Mouse (Mus musculus) testis, adult 2 months (tissue): ENCODE data around the gene Pot1b. TPM values are rescaled to one million over a fixed set of nuclear protein-coding genes. Genes with fewer than 3 reads are reported as not detected.

Experiments
- H3K27ac ChIP-seq: fragments of 200-500 bp; 2 replicates; pipeline ENCODE4 v1.5.1; 2012; ENCODE audit warnings: low read depth, low read length; ENCODE audit not compliant: control insufficient read depth, insufficient read depth
- H3K27me3 ChIP-seq: fragments of 200-500 bp; 2 replicates; pipeline ENCODE4 v1.6.1; 2012; ENCODE audit warnings: mild to moderate bottlenecking, low read length, moderate library complexity; ENCODE audit not compliant: control insufficient read depth, insufficient read depth
- H3K36me3 ChIP-seq: fragments of 200-500 bp; 2 replicates; pipeline ENCODE4 v1.6.1; 2012; ENCODE audit warnings: mild to moderate bottlenecking, low read length; ENCODE audit not compliant: control insufficient read depth, insufficient read depth
- H3K4me1 ChIP-seq: fragments of 200-500 bp; 2 replicates; pipeline ENCODE4 v1.6.1; 2012; ENCODE audit warnings: low read length; ENCODE audit not compliant: control insufficient read depth, insufficient read depth
- H3K4me3 ChIP-seq: fragments of 200-500 bp; 2 replicates; pipeline ENCODE4 v1.5.1; 2012; ENCODE audit warnings: low read depth, mild to moderate bottlenecking, low read length, moderate library complexity, mixed read lengths; ENCODE audit not compliant: control insufficient read depth
- CTCF ChIP-seq: fragments of 200-500 bp; IDR thresholded peaks from 2 replicates; pipeline ENCODE4 v1.5.1; 2012; ENCODE audit warnings: low read depth, mild to moderate bottlenecking, inconsistent platforms, low read length, moderate library complexity; ENCODE audit not compliant: control insufficient read depth, insufficient read depth, insufficient replicate concordance
- POLR2A ChIP-seq: fragments of 200-500 bp; IDR thresholded peaks from 2 replicates; pipeline ENCODE4 v1.6.1; 2012; ENCODE audit warnings: low read depth, mild to moderate bottlenecking, inconsistent platforms, low read length, moderate library complexity; ENCODE audit not compliant: control insufficient read depth
- polyA plus RNA-seq: library from polyadenylated mRNA; depleted of rRNA; stranded (reverse); fragments of >200 nt; gene quantifications from 2 replicates; pipeline ENCODE4 v1.2.3, GENCODE M21; 2012; rRNA removed

Gene Pot1b
- polyA plus RNA-seq, 1 experiment, result 3.4 TPM

GRCm38 (mm10) chr17:55702161-55702820, 10.1 kb downstream of the Pot1b start:
- H3K4me3 ChIP-seq, result no peak overlapping the region
- no peaks in the 10 kb centered on the region for H3K27me3 ChIP-seq
- no peaks in the 10 kb centered on the region for H3K4me1 ChIP-seq
- TF ChIP-seq CTCF (no peak), POLR2A (no peak)
- no peak overlapping the region for H3K27ac ChIP-seq
- H3K36me3 ChIP-seq, result no peaks in the 10 kb centered on the region

GRCm38 (mm10) chr17:55699388-55699787, 13.0 kb downstream of the Pot1b start:
- no peak overlapping the region for H3K4me3 ChIP-seq
- H3K27me3 ChIP-seq, result no peaks in the 10 kb centered on the region
- TF ChIP-seq POLR2A (no peak), CTCF (no peak)
- no peaks in the 10 kb centered on the region for H3K36me3 ChIP-seq
- no peak overlapping the region for H3K27ac ChIP-seq
- H3K4me1 ChIP-seq, result no peaks in the 10 kb centered on the region

- H3K4me1 ChIP-seq, result no peaks in the 10 kb centered on the region
Observed at GRCm38 (mm10) chr17:55661099-55661498, 51.3 kb downstream of the Pot1b start.

GRCm38 (mm10) chr17:55625092-55625491, 87.3 kb downstream of the Pot1b start, which contains the start of gene Vmn2r118:
Gene Vmn2r118 (minus strand): TSS chr17:55625192.
- no peak for TF ChIP-seq POLR2A
- no peak for TF ChIP-seq CTCF
- H3K27me3 ChIP-seq, result no peaks in the 10 kb centered on the region
- H3K27ac ChIP-seq, result no peak within 1 kb of the TSS
- H3K4me1 ChIP-seq, result no peaks in the 10 kb centered on the region
- H3K36me3 ChIP-seq, result no peaks in the 10 kb centered on the region
- no peak within 1 kb of the TSS for H3K4me3 ChIP-seq

More at GRCm38 (mm10) chr17:55661099-55661498, 51.3 kb downstream of the Pot1b start:
- Histone ChIP-seq H3K4me3 (no peak overlapping the region), H3K27ac (no peak overlapping the region), H3K36me3 (no peaks in the 10 kb centered on the region), H3K27me3 (no peaks in the 10 kb centered on the region)
- TF ChIP-seq CTCF, result no peak
- TF ChIP-seq POLR2A, result no peak

Other genes starting within 250 kb of the Pot1b start
- gene Vmn2r118, start 87.4 kb downstream of the Pot1b start, polyA plus RNA-seq, result 0.04 and 0.10 TPM in 2 replicates
- gene Adgre4, start 37.4 kb upstream of the Pot1b start, polyA plus RNA-seq, result not detected in 2 replicates
- gene Zfp119a, start 166.3 kb upstream of the Pot1b start, polyA plus RNA-seq, result 0.17 and 0.23 TPM in 2 replicates
- 0.19 and 0.59 TPM in 2 replicates for gene Zfp959, start 179.5 kb upstream of the Pot1b start, polyA plus RNA-seq
- 0.24 and 0.48 TPM in 2 replicates for gene Zfp119b, start 236.9 kb upstream of the Pot1b start, polyA plus RNA-seq
- gene Ebi3, start 240.0 kb upstream of the Pot1b start, polyA plus RNA-seq, result 0.53 and 0.75 TPM in 2 replicates
- 4.9 TPM in 2 replicates for gene Yju2, start 246.5 kb upstream of the Pot1b start, polyA plus RNA-seq